ENCODE assay signal across 20 mouse cellular contexts in genomic region chr6:99540653-99541052, GRCm38 (mm10).
"Had no signal": no experiment of that assay in that cellular context is flagged by ENCODE, and none has a peak within 500 bp of the region (broad histone marks: within the 10 kb centered on the region; RNA-seq: fewer than 3 reads in every experiment).

No protein-coding gene starts in this region.

- H3K27me3 ChIP-seq: limb, embryonic 13.5 days had no signal

- H3K9ac ChIP-seq: limb, embryonic 13.5 days; liver, embryonic 14.5 days; liver, postnatal 0 days had no signal

- H3K4me3 ChIP-seq: layer of hippocampus, adult 2 months; limb, embryonic 10.5 days; limb, embryonic 13.5 days had no signal

- H3K4me2 ChIP-seq: limb, embryonic 13.5 days; midbrain, embryonic 11.5 days had no signal

- DNase-seq: kidney, adult 2 months; kidney, postnatal 25 days; layer of hippocampus, adult 9-11 months; liver; liver, postnatal 0 days; midbrain, embryonic 14.5 days; right cerebral cortex, postnatal 14 days; right cerebral cortex, postnatal 4 days; thymus, adult 18-20 months; thymus, postnatal 36 days had no signal

- H3K27ac ChIP-seq: kidney, postnatal 0 days; layer of hippocampus, adult 2 months; limb, embryonic 10.5 days; limb, embryonic 13.5 days; liver, embryonic 14.5 days; stomach, postnatal 0 days had no signal

- H3K4me1 ChIP-seq: limb, embryonic 10.5 days; limb, embryonic 13.5 days had no signal

- ATAC-seq: hindbrain, embryonic 16.5 days; inflammation-experienced regulatory T-cells, adult 6 months; intestine, postnatal 0 days; liver, postnatal 0 days had no signal

- H3K36me3 ChIP-seq: limb, embryonic 10.5 days; limb, embryonic 13.5 days had no signal

- H3K9me3 ChIP-seq: limb, embryonic 10.5 days; limb, embryonic 13.5 days had no signal
